Mouse (Mus musculus) heart, adult 2 months (tissue): Measurements from ENCODE around the gene Thap4.
"Not testable (repeated sequence)": the region's sequence is repeated elsewhere in the genome, so short reads cannot be mapped to it uniquely, and the experiment has no call there.

Source experiments
- CTCF ChIP-seq: fragments of 200-600 bp; IDR thresholded peaks from 2 replicates; pipeline ENCODE4 v1.8.1; 2022; ENCODE audit warnings: antibody characterized with exemption, mild to moderate bottlenecking, moderate library complexity
- EP300 ChIP-seq: fragments of 200-500 bp; IDR thresholded peaks from 2 replicates; pipeline ENCODE4 v1.6.1; 2011; ENCODE audit warnings: low read depth, low read length, control low read depth; ENCODE audit not compliant: insufficient read depth

DNA sequence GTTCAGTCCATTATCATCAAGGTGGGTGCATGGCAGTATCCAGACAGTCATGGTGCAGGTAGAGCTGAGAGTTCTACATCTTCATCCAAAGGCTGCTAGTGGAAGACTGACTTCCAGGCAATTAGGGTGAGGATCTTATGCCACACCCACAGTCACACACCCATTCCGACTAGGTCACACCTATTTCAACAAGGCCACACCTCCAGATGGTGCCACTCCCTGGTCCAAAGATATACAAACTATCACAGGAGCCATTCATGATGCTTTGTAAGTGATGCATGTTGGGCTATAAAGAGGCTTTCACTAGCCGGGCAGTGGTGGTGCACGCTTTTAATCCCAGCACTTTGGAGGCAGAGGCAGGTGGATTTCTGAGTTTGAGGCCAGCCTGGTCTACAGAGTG is 8.9 kb upstream of the Thap4 start:
- not testable (repeated sequence) for TF ChIP-seq CTCF, EP300
